Mouse (Mus musculus) spleen, adult 2 months (tissue): ENCODE data around the gene Cpne5. TPM values are rescaled to one million over a fixed set of nuclear protein-coding genes. Genes with fewer than 3 reads are reported as not detected.

ENCODE experiments used
- DNase-seq, 2 experiments: peaks; one replicate each; pipeline versions ENCODE4 v3.0.0 to v3.0.0-alpha.2; 2012 to 2021; ENCODE audit warnings: low spot score in 2 of 2, low read depth in 1 of 2
- H3K27ac ChIP-seq: fragments of 200-500 bp; 2 replicates; pipeline ENCODE4 v1.5.1; 2012; ENCODE audit warnings: low read length, inconsistent platforms; ENCODE audit not compliant: insufficient read depth
- H3K27me3 ChIP-seq: fragments of 200-500 bp; 2 replicates; pipeline ENCODE4 v1.6.1; 2012; ENCODE audit warnings: mild to moderate bottlenecking, moderate library complexity, low read length, inconsistent platforms; ENCODE audit not compliant: control insufficient read depth, insufficient read depth
- H3K36me3 ChIP-seq: fragments of 200-500 bp; 2 replicates; pipeline ENCODE4 v1.6.1; 2012; ENCODE audit warnings: mild to moderate bottlenecking, low read length, inconsistent platforms; ENCODE audit not compliant: control insufficient read depth, insufficient read depth
- H3K4me1 ChIP-seq: fragments of 200-500 bp; 2 replicates; pipeline ENCODE4 v1.6.1; 2011; ENCODE audit warnings: inconsistent platforms; ENCODE audit not compliant: control insufficient read depth, insufficient read depth, insufficient read length
- H3K4me3 ChIP-seq: fragments of 200-500 bp; 2 replicates; pipeline ENCODE4 v1.5.1; 2011; ENCODE audit warnings: mild to moderate bottlenecking, inconsistent platforms; ENCODE audit not compliant: insufficient read depth, insufficient read length; ENCODE audit errors: extremely low read depth
- CTCF ChIP-seq: fragments of 200-500 bp; IDR thresholded peaks from 2 replicates; pipeline ENCODE4 v1.5.1; 2011; ENCODE audit warnings: mild to moderate bottlenecking, inconsistent platforms; ENCODE audit not compliant: insufficient read depth, insufficient read length, insufficient replicate concordance; ENCODE audit errors: extremely low read depth
- POLR2A ChIP-seq: fragments of 200-500 bp; IDR thresholded peaks from 2 replicates; pipeline ENCODE4 v1.6.1; 2011; ENCODE audit warnings: low read depth, low read length, inconsistent platforms
- WGBS: fragments of 180-500 bp; shearing (Covaris S2); methylation state at CpG from one replicate; pipeline ENCODE4 v1.1.7; 2018; 5-methylcytosine and 5-hydroxymethylcytosine counted together
- polyA plus RNA-seq: library from polyadenylated mRNA; depleted of rRNA; stranded (reverse); fragments of >200 nt; gene quantifications from 2 replicates; pipeline ENCODE4 v1.2.3, GENCODE M21; 2012

Gene Cpne5
- polyA plus RNA-seq, 1 experiment: 2.4 TPM

GRCm38 (mm10) chr17:29171001-29171772 lies 66.8 kb downstream of the Cpne5 start:
- peak overlapping the region; percentile 91 for H3K27ac ChIP-seq
- no peaks in the 10 kb centered on the region for H3K36me3 ChIP-seq
- H3K4me3 ChIP-seq: no peak overlapping the region
- WGBS: 8% methylated on average over 14 of the region's 14 CpGs
- DNase-seq: peak; percentile 58 to 85
- H3K4me1 ChIP-seq: peaks cover 59% of the 10 kb centered on the region
- TF ChIP-seq CTCF (peak; percentile 95; the same call in 1 of the 2 replicates), POLR2A (no peak)
- no peaks in the 10 kb centered on the region for H3K27me3 ChIP-seq

GRCm38 (mm10) chr17:29170431-29171000 lies 67.5 kb downstream of the Cpne5 start:
- H3K4me1 ChIP-seq: peaks cover 64% of the 10 kb centered on the region
- H3K27me3 ChIP-seq: no peaks in the 10 kb centered on the region
- no peak for DNase-seq
- no peak for TF ChIP-seq POLR2A
- no peak for TF ChIP-seq CTCF
- H3K36me3 ChIP-seq: no peaks in the 10 kb centered on the region
- WGBS: 27% methylated on average over 14 of the region's 14 CpGs
- no peak overlapping the region for H3K4me3 ChIP-seq
- H3K27ac ChIP-seq: peak overlapping the region; percentile 31; the same call in 1 of the 2 replicates

GRCm38 (mm10) chr17:29168996-29169601 lies 68.9 kb downstream of the Cpne5 start:
- no peaks in the 10 kb centered on the region for H3K36me3 ChIP-seq
- no peak for DNase-seq
- 74% methylated on average over 12 of the region's 12 CpGs for WGBS
- peaks cover 75% of the 10 kb centered on the region for H3K4me1 ChIP-seq
- peak overlapping the region; percentile 43 for H3K27ac ChIP-seq
- TF ChIP-seq POLR2A (no peak), CTCF (peak; percentile 42; the same call in 1 of the 2 replicates)
- no peak overlapping the region for H3K4me3 ChIP-seq
- no peaks in the 10 kb centered on the region for H3K27me3 ChIP-seq

GRCm38 (mm10) chr17:29168438-29168837 lies 69.5 kb downstream of the Cpne5 start:
- 56% methylated on average over 4 of the region's 4 CpGs for WGBS
- peak overlapping the region; percentile 70 for H3K27ac ChIP-seq
- peaks cover 81% of the 10 kb centered on the region for H3K4me1 ChIP-seq

GRCm38 (mm10) chr17:29167371-29167770 lies 70.6 kb downstream of the Cpne5 start:
- no peaks in the 10 kb centered on the region for H3K27me3 ChIP-seq
- H3K4me3 ChIP-seq: no peak overlapping the region; the same call in 1 of the 2 replicates
- peak in 1 of 2 experiments; percentile 92 for DNase-seq
- TF ChIP-seq CTCF (no peak), POLR2A (no peak)
- no peaks in the 10 kb centered on the region for H3K36me3 ChIP-seq
- WGBS: 15% methylated on average over 6 of the region's 6 CpGs
- H3K27ac ChIP-seq: peak overlapping the region; percentile 86
- H3K4me1 ChIP-seq: peaks cover 86% of the 10 kb centered on the region

More at GRCm38 (mm10) chr17:29168438-29168837, 69.5 kb downstream of the Cpne5 start:
- Histone ChIP-seq H3K36me3 (no peaks in the 10 kb centered on the region), H3K4me3 (no peak overlapping the region), H3K27me3 (no peaks in the 10 kb centered on the region)
- no peak for DNase-seq
- TF ChIP-seq CTCF: no peak
- no peak for TF ChIP-seq POLR2A

GRCm38 (mm10) chr17:29165967-29166578 lies 71.9 kb downstream of the Cpne5 start:
- no peak for TF ChIP-seq POLR2A
- TF ChIP-seq CTCF: no peak
- Histone ChIP-seq H3K36me3 (no peaks in the 10 kb centered on the region), H3K27ac (peak overlapping the region; percentile 86), H3K27me3 (no peaks in the 10 kb centered on the region), H3K4me1 (peaks cover 83% of the 10 kb centered on the region), H3K4me3 (no peak overlapping the region)
- WGBS: 31% methylated on average over 8 of the region's 8 CpGs
- DNase-seq: no peak
